Mouse (Mus musculus) neural tube, embryonic 14.5 days (tissue): ENCODE measurements around the gene Grk1. TPM values are rescaled to one million over a fixed set of nuclear protein-coding genes. Genes with fewer than 3 reads are reported as not detected.

Experiments used
- ATAC-seq: fragments of 200-750 bp; cut with Nextera tagmentation; 2 replicates; pipeline ENCODE4 v1.8.0; 2017; ENCODE audit warnings: low read depth, mild to moderate bottlenecking, moderate TSS enrichment, moderate library complexity
- H3K27ac ChIP-seq: fragments of 300-500 bp; sonication (generic); 2 replicates; pipeline ENCODE4 v1.5.1; 2014; ENCODE audit warnings: low read depth, mild to moderate bottlenecking, control low read depth, low read length, moderate library complexity, mixed read lengths
- H3K27me3 ChIP-seq: fragments of 300-500 bp; sonication (generic); 2 replicates; pipeline ENCODE4 v1.6.1; 2014; ENCODE audit warnings: low read length; ENCODE audit not compliant: control insufficient read depth, insufficient read depth
- H3K36me3 ChIP-seq: fragments of 300-500 bp; sonication (generic); 2 replicates; pipeline ENCODE4 v1.6.1; 2014; ENCODE audit warnings: low read length, mixed read lengths; ENCODE audit not compliant: control insufficient read depth, insufficient read depth
- H3K4me1 ChIP-seq: fragments of 300-500 bp; sonication (generic); 2 replicates; pipeline ENCODE4 v1.6.1; 2014; ENCODE audit warnings: low read length; ENCODE audit not compliant: control insufficient read depth, insufficient read depth
- H3K4me2 ChIP-seq: fragments of 300-500 bp; sonication (generic); 2 replicates; pipeline ENCODE4 v1.6.1; 2014; ENCODE audit warnings: mild to moderate bottlenecking, low read depth, low read length, control low read depth
- H3K4me3 ChIP-seq: fragments of 300-500 bp; sonication (generic); 2 replicates; pipeline ENCODE4 v1.5.1; 2014; ENCODE audit warnings: low read depth, low read length, control low read depth, mixed read lengths
- H3K9ac ChIP-seq: fragments of 300-500 bp; sonication (generic); replicated peaks from 2 replicates; pipeline ENCODE4 v1.6.1; 2014; ENCODE audit warnings: low read depth, mild to moderate bottlenecking, control low read depth, low read length, mixed read lengths
- H3K9me3 ChIP-seq: fragments of 300-500 bp; sonication (generic); 2 replicates; pipeline ENCODE4 v1.6.1; 2016; ENCODE audit warnings: low read length; ENCODE audit not compliant: control insufficient read depth
- WGBS: fragments of 180-500 bp; shearing (Covaris S2); extraction: QIAGEN DNeasy Blood & Tissue Kit; methylation state at CpG from one replicate; pipeline ENCODE4 v1.1.7; 2014; 5-methylcytosine and 5-hydroxymethylcytosine counted together
- polyA plus RNA-seq: library from polyadenylated mRNA; unstranded; fragments of >200 nt; fragmentation: Nextera tagmentation; extraction: Ambion mirVana; gene quantifications from 2 replicates; pipeline ENCODE4 v1.2.1, GENCODE M21; 2014

The Grk1 gene
- polyA plus RNA-seq, 1 experiment from 2014 or later, result not detected

DNA sequence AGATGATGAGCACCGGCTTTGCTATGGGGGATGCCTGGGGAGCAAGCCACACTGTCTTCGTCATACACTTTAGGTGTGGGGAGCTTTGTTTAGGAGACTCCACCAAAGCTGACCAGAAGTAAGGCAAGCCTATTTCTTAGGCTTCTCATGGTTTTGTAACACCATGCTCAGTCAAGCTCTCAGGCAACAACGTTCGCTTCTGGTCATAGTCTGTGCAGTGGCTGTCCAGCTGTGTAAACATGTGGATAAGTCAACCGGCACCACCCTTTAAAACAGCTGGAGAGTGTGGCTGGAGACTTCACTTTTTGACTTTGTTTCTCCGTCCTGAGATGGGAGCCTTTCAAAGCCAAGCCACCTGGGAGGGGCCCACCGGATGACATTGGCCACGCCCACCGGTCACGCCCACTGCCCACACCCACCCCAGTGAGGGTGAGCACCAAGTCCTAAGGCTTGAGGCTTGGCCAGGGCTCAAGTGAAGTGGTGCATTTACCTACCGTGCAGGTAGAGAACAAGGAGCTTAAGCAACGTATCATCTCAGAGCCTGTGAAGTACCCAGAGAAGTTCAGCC, 9.0 kb downstream of the Grk1 start:
- H3K36me3 ChIP-seq, result no peaks in the 10 kb centered on the region
- no peak overlapping the region for H3K4me2 ChIP-seq
- ATAC-seq, result no peak
- H3K4me3 ChIP-seq, result no peak overlapping the region
- no peaks in the 10 kb centered on the region for H3K4me1 ChIP-seq
- H3K9me3 ChIP-seq, result no peaks in the 10 kb centered on the region
- 53% methylated on average over 12 of the region's 12 CpGs for WGBS
- H3K27ac ChIP-seq, result no peak overlapping the region
- H3K9ac ChIP-seq, result no peak overlapping the region
- H3K27me3 ChIP-seq, result no peaks in the 10 kb centered on the region

DNA sequence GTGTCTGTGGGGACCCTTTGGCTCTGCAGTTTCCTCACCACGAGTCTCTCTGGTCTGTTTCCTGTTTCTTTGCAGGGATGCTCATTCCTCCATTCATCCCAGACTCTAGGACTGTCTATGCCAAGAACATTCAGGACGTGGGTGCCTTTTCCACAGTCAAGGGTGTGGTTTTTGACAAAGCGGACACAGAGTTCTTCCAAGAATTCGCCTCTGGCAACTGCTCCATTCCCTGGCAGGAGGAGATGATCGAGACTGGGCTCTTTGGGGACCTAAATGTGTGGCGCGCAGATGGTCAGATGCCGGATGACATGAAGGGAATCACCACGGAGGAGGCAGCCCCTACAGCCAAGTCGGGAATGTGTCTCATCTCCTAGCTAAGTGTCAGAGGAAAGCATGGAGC, 11.0 kb downstream of the Grk1 start:
- H3K27me3 ChIP-seq, result no peaks in the 10 kb centered on the region
- no peaks in the 10 kb centered on the region for H3K9me3 ChIP-seq
- no peak overlapping the region for H3K9ac ChIP-seq
- no peaks in the 10 kb centered on the region for H3K36me3 ChIP-seq
- ATAC-seq, result no peak
- H3K27ac ChIP-seq, result no peak overlapping the region
- no peak overlapping the region for H3K4me2 ChIP-seq
- WGBS, result 80% methylated on average over 10 of the region's 10 CpGs
- H3K4me1 ChIP-seq, result no peaks in the 10 kb centered on the region
- no peak overlapping the region for H3K4me3 ChIP-seq

DNA sequence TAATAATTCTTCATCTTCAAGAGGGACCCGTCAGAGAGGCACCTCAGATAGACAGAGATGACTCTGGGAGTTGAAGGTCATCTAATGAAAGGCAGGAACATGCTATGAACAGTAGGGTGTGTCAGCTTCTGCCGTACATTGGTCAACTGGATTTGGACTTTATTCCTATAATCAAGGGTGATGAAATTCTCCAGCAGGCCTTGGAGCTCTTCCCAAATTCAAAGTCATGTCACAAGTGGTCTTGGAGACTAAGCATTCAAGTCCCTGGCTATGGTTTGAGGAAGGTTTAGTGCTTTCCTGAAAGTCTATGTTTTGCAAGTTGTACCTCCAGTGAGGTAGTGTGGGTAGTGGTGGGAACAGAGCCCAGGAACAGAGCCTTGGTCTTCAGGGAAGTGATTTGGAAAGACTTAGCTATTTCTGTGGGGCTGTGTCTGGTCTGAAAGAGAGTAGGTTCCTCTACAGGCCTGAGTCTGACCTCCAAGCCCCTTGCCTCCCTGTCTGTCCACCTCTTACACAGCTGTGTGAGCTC, 14.3 kb downstream of the Grk1 start:
- no peak overlapping the region for H3K4me3 ChIP-seq
- no peak for ATAC-seq
- H3K36me3 ChIP-seq, result no peaks in the 10 kb centered on the region
- H3K9ac ChIP-seq, result no peak overlapping the region
- no peak overlapping the region for H3K27ac ChIP-seq
- no peaks in the 10 kb centered on the region for H3K4me1 ChIP-seq
- no peaks in the 10 kb centered on the region for H3K27me3 ChIP-seq
- 78% methylated on average over 2 of the region's 2 CpGs for WGBS
- H3K9me3 ChIP-seq, result no peaks in the 10 kb centered on the region
- no peak overlapping the region for H3K4me2 ChIP-seq

DNA sequence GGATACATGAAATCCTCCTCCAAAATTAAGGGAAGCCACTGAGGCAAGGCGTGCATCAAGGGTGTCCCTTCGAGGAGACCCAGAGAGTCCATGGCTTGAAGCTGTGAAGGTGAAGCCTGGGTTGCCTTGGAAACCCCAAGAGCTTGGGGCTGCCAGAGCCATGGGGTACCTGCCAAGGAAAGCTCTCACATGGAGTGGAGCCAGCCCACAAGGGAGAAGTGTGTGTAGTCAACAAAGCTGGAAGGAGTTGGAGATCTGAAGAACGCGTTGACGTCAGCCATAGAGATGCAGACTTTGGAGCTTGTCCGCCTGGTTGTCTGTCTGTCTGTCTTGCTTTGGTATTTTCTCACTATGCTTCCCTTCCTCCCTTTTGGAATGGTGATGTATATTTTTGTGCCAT, 16.1 kb downstream of the Grk1 start:
- no peak overlapping the region for H3K4me3 ChIP-seq
- no peak overlapping the region for H3K9ac ChIP-seq
- no peak overlapping the region for H3K4me2 ChIP-seq
- no peaks in the 10 kb centered on the region for H3K9me3 ChIP-seq
- H3K27ac ChIP-seq, result no peak overlapping the region
- ATAC-seq, result no peak
- H3K27me3 ChIP-seq, result no peaks in the 10 kb centered on the region
- WGBS, result 92% methylated on average over 6 of the region's 6 CpGs
- H3K36me3 ChIP-seq, result no peaks in the 10 kb centered on the region
- no peaks in the 10 kb centered on the region for H3K4me1 ChIP-seq

DNA sequence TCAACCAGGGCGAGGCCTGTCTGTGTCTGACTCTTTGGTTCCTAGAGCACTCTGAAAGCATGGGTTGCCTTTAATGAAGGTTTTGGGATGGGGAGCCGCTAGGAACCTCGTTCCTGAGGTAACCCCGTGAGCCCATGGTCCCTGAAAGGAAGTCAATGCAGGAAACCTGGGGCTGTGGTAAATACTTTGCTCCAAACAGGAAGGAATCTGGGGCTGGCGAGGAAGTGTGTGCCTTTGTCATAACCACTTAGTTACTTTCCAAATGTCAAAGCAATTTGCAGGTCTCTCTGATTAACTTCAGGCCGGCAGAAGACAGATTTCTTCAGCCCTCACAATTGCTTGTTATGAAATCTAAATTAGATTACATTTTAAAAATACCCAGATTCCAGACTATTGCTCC, 22.5 kb downstream of the Grk1 start:
- H3K4me3 ChIP-seq, result no peak overlapping the region
- H3K27ac ChIP-seq, result no peak overlapping the region
- no peak for ATAC-seq
- H3K4me1 ChIP-seq, result no peaks in the 10 kb centered on the region
- H3K9me3 ChIP-seq, result no peaks in the 10 kb centered on the region
- no peak overlapping the region for H3K9ac ChIP-seq
- H3K4me2 ChIP-seq, result no peak overlapping the region
- H3K27me3 ChIP-seq, result no peaks in the 10 kb centered on the region
- H3K36me3 ChIP-seq, result no peaks in the 10 kb centered on the region
- 76% methylated on average over 6 of the region's 6 CpGs for WGBS

DNA sequence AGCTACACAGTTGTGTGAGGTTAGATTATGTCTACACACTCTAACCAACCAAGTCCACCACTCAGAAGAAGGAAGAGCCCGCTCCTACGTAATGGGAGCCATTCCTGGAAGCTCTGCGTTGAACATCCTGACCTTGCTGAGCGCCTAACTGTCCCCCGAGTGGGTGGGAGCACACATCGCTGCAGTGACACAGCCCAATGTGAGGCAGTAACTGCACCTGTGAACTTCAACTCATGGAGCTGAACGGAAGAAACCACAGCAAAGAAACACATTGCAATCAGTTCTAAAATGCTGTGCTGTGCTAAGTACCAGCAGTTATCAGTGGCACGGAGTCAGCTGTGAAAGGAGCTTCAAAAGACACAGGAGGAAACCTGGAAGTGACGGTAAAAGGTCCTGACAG, 23.3 kb downstream of the Grk1 start:
- Histone ChIP-seq H3K9ac (no peak overlapping the region), H3K27me3 (no peaks in the 10 kb centered on the region), H3K9me3 (no peaks in the 10 kb centered on the region), H3K4me3 (no peak overlapping the region), H3K4me2 (no peak overlapping the region), H3K27ac (no peak overlapping the region), H3K36me3 (no peaks in the 10 kb centered on the region), H3K4me1 (no peaks in the 10 kb centered on the region)
- WGBS, result 85% methylated on average over 9 of the region's 9 CpGs
- ATAC-seq, result no peak

DNA sequence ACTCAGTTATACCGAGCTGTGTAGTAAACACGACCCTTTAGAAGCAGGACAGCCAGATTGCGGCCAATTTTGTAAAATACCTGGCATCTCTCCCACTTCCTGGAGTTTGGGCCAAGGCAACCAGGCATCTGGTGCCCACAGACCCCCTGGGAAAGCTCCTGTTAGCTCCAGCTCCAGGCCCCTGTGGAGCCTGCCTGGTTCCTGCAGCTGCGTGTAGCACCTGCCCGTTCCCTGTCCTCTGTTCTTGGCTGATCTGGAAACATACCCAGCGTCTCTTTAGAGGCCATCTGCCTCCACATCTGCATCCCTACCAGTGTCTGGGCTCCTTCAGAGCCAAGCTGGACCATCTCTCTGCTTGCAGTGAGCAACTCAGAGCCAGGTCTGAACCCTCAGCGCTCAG, 25.5 kb downstream of the Grk1 start:
- H3K4me3 ChIP-seq, result no peak overlapping the region
- no peak overlapping the region for H3K9ac ChIP-seq
- H3K4me1 ChIP-seq, result no peaks in the 10 kb centered on the region
- no peak for ATAC-seq
- no peaks in the 10 kb centered on the region for H3K9me3 ChIP-seq
- no peaks in the 10 kb centered on the region for H3K27me3 ChIP-seq
- H3K4me2 ChIP-seq, result no peak overlapping the region
- no peaks in the 10 kb centered on the region for H3K36me3 ChIP-seq
- 65% methylated on average over 7 of the region's 7 CpGs for WGBS
- no peak overlapping the region for H3K27ac ChIP-seq

DNA sequence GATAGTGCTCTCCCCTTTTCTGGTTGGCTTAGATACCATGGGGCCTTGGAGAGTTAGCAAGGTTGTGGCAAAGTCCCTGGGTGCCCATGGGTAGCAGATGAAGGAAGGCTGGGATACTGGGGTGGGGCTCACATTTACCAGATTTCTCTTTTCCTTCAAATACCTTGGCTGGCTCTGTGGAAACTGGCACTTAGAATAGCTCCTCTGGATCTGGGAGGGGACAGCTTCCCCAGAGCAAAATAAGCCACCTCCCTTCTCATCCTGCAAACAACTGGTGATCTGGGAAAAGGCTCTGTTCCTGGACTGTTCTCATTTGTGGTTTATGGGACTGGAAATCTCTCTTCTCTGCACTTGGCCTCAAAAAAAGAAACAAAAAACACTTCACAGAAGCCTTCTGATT, 26.0 kb downstream of the Grk1 start:
- Histone ChIP-seq H3K9ac (no peak overlapping the region), H3K36me3 (no peaks in the 10 kb centered on the region), H3K27me3 (no peaks in the 10 kb centered on the region), H3K4me3 (no peak overlapping the region), H3K4me1 (no peaks in the 10 kb centered on the region), H3K9me3 (no peaks in the 10 kb centered on the region), H3K4me2 (no peak overlapping the region), H3K27ac (no peak overlapping the region)
- ATAC-seq, result no peak

DNA sequence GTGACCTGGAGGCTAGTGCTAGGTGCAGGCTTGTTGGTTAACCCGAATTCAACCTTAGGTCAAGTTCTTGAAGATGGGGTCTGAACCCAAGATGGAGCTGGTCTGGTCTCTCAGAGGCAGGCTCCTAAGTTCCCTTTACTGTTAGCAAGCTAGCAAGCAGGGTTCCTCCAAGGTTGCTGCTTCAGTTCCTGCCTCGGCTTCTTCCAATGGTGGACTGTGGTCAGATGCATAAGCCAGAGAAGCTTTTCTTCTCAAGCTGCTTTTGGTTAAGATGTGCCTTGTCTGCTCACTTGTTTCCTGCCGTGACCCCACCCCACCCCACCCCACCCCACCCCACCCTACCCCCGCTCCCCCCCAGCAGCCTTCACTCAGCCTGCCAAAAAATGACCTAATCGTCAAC, 28.2 kb downstream of the Grk1 start:
- WGBS, result 86% methylated on average over 5 of the region's 5 CpGs
- no peaks in the 10 kb centered on the region for H3K36me3 ChIP-seq
- ATAC-seq, result no peak
- no peak overlapping the region for H3K27ac ChIP-seq
- no peak overlapping the region for H3K9ac ChIP-seq
- H3K27me3 ChIP-seq, result no peaks in the 10 kb centered on the region
- no peaks in the 10 kb centered on the region for H3K4me1 ChIP-seq
- no peaks in the 10 kb centered on the region for H3K9me3 ChIP-seq
- no peak overlapping the region for H3K4me3 ChIP-seq
- H3K4me2 ChIP-seq, result no peak overlapping the region
